Mouse (Mus musculus) adrenal gland (tissue): ENCODE data around the gene Dagla.

Experiments used
- intact Hi-C: fragments of 180-260 bp; cut with DNase I; formaldehyde crosslinking; loops from one replicate; pipeline ENCODE4 v1.15.1; 2025

Gene Dagla

DNA sequence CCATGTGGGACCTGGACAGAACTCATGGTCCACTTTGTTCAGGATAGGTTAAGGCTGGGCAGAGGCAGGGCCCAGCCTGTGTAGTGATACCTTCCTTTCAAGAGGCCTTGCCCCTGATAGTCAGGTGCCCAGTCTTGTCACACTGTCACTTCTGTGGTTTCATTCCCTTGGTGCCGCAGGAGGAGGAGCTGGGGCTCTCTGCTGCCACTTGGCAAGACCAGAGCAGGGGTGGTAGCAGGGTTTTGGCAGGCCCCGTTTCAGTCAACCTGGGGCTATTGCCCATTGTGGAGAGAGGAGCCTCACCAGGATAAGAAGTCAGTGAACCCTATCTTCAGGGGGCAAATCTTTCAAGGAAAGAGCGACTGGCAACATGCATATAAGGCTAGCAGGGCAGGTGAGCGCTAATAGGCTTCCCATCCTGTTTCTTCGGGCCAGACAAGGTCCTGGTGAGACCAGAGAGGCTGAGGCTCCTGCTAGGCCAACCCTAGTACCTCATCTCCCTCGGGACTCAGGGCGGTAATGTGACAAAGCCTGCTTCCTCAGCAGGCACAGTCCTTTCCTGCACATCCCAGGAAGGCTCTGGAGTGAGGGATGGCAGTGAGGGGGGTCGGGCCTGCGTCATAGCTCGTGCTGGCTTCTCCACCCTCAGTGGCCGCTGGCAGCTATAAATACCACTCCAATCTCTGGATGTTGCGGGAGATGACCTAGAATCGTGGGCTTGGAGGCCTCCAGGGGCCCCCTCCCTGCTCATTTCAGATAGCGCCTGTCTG is 23.7 kb downstream of the Dagla start:
- intact Hi-C loops = no loop called here

DNA sequence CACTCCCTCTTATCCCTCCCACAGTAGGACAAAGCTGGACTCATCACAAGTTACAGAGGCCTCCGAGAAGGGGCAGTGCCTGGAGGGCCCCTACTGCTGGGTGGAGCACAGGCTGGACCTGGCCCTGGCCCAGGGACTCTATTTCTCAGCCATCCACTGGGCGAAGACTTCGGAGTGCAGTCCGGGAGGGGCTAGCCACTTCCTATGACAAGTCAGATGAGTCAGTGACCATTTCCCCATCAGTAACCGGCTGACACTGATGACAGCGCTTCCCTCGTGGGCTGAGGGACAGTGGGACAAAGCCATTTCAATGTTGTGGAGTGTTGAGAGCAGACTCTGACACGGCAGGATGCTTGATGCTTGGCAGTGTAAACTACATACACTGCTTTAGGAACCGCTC is 25.0 kb downstream of the Dagla start:
- intact Hi-C loops = no loop called here

DNA sequence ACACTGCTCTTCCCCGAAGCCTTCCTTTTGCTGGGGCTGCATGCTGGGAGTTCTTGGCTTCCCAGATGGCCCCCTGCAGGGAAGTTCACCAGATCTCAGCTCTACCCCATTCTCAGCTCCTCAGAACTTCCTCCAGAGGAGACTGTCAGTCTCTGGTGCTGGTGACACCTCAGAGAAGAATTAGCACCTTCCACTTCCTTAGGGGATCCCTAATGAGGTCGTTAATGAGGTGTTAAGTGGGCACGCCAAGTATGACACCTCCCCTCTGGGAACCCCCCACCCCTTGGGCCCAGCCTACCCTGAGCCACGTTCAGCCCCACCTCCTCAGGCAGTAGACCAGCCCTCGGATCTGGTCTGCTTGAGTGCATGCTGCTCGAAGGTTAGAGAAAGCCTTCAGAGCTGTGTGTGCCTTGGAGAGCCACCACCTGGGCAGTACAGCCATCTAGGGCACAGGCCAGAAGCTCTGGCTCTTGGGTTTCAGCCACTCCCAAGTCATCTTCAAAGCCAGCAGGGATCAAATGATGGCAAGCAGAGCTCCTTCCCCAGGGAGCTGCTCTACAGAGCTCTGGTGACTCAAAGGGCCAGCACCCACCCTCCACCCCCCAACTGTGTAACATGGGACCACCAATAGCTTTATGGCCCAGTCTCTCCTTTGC is 25.9 kb downstream of the Dagla start:
- intact Hi-C loops = no loop called here

DNA sequence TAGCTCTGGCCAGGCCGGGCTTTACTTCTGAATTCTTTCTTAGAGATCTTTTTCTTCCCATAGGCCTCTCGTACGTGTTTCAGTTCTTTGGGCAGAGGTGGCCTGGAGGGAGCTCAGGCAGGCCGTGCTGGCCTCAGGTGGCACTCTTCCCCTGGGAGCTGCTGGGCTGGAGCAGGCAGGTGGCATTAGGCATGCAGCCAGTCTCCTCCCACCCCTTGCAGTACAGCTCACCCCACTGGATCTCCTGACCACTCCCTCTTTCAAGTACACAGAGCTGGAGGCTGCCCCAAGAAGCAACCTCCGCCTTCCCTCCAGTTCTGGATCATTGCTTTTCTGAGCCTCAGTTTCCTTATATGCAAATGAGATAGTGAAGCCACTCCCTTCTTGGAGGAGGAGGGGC is 26.9 kb downstream of the Dagla start:
- intact Hi-C loops = no loop called here

DNA sequence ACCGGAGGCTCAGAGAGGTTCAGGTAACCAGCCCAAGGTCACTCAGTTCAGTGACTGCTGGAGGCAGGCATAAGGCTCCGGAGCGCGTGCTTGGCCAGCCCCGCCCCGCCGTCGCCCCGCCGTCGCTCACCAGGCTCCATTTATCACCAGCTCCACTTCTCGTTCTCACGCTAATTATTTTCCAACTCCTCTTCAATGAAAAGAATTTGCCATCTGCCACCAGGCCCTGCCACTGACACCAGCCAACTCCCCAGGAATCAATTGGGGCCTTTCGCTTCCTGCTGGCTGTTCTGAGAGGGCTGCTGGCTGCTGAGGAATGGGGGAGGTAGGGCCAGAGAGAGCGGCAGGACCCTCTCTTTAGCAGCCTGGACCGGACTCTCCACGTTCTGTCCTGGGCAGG is 27.3 kb downstream of the Dagla start:
- intact Hi-C loops = no loop called here

DNA sequence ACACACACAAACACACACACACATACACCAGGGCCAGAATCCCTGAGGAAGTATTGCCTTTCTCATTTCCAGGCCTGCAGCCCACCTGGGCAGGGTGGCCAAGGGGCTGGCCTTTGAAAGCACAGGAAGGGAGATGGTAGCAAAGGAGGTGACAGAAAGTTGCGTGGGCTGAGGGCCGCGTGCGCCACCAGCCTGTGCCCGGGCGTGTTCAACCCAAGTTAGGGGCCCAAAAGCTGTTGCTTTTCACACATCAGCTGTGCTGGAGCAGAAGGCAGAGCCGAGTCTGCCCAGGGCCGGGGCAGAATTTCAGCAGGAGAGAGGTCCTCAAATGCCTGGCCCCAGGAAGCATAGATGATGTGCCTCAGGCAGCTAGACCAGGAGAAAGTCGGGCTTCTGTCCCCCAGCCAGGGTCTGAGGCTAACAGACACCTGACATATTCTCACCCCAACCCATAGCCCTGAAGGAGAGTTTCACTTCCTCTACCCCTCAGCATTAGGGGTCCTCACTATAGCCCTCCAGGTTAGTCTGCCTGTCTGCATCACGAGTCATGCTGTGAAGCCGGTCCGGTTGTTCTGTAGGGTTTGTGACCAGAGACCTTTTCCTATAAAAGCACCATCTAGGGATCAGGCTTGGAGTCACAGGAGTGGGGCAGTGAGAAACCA is 28.1 kb downstream of the Dagla start:
- intact Hi-C loops = no loop called here

DNA sequence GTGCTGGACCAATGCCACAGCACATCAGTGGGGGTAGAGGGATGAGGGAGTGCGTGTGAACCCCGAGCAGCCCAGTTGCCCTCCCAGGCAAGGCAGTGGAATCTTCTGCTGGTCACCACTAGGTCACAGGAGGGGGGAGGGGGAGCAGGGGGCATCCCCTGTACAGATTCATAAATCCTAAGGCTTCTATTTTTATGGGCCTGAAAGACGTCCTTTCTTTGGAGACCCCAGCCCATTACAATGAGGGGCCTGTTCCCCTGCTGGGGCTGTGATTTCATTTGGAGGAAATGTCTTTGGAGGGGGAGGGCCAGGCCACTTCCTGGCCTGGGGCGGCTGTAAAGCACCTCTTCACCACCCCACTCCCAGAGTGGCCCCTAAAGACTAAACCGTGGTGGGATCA is 30.6 kb downstream of the Dagla start:
- intact Hi-C loops = no loop called here

DNA sequence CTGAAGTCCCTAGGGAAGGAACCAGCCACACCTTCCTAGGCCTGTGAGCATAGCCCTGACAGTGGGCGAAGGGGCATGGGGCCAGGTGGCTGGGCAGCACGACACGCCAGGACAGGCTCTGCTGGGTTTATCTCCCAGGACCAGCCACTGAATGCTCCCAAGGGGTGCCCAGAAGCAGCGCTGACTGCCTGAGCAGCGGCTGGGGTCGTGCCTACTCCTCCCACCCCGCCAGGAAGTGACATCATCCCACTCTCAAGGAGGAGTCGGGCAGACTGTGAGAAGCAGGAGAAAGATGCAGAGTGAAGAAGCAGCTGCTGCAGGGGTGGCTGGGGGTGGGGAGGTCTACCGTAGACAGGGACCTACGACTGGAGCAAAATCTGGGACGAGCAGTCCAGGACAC is 31.9 kb downstream of the Dagla start:
- intact Hi-C loops = no loop called here

DNA sequence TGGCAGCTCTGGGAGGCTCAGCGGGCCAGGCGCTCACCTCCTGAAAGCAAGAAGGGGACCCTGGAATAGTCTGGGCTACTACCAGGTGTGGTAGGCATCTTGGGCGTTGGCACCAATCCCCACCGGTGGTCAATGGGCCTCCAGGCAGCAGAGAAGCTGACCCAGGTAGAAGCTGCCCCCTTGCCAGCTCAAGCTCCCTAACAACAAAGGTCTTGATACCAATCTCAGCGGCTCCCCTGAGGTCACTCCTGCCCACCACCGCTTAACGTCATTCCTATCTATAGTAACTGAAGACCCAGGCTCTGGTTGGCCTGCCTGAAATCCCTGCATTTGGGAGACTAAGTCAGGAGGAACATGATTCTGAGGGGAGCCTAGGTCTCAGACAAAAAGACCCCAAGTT is 33.1 kb downstream of the Dagla start:
- intact Hi-C loops = no loop called here

DNA sequence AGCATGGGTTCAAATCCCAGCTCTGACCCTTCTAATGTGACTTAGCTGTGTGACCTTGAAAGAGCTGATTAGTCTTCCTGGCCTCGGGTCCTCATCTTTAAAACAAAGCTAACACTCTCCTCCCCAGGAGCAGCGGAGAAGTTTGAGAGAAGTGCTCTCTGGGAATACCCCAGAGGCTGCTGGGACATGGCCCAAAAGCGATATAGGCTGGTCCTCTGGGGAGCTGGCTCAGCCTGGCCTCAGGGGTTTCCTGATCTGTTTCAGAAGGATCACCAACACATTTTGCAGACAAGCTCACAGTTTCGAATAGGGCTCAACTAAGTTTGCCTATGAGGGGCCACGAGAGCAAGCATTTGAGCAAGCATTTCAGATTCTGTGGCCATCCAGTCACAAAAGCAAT is 34.3 kb downstream of the Dagla start:
- intact Hi-C loops = no loop called here

DNA sequence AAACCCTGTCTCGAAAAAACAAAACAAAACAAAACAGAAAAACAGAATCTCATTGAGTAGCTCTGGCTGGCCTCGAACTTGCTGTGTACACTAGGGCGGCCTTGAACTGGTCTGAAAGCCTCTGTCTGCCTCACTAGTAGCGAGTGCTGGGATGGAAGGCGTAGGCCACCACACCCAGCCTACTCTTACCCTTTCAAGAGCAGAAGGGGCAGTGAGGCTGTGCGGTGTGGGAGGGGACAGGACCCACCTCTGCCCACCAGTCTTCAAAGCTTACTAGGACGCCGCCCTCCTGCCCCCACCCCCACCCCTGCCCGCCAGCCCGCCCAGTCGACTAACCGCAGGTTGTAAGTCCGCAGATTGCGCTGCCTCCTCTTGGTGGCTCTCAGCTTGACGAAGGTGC is 35.8 kb downstream of the Dagla start:
- intact Hi-C loops = no loop called here

DNA sequence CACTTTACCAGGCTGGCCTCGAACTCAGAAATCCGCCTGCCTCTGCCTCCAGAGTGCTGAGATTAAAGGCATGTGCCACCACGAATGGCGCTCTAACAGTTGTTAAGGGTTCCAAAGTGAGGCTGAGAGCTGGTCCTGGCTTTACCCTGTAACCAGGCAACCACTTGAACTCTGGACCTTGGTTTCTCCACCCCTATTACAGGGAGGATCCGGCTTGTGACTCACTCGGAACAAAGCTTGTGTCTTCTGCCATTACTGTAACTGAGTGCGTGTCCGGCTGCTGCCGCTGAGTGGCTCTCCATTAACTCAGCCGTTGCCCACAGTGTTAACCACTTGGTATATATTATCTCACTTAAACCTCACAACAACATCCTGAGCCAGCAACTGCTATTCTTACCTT is 36.7 kb downstream of the Dagla start:
- intact Hi-C loops = loop anchor here (2.0 kb wide), 1 partner anchor 37 kb away; the partner anchor contains the start of gene Dagla

DNA sequence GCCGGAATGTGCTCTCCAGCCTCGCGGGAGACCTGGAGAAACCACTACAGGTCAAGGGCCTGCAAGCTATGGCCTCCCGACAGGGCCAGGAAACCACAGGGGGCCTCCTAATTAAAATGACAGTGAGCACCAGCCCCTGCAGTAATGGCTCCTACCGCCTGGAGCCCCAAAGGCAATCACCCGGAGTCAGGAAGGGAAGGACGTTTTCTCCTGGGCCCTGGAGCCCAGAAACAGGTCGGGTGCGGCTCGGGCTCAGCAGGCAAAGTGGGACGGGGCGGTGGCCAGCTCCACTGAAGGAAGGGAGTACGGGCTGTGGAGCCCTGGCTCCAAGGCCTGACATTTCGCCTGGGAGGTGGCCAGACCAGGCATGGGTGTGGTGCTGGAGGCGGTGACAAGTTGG is 37.6 kb downstream of the Dagla start:
- intact Hi-C loops = loop anchor here (2.0 kb wide), 1 partner anchor 38 kb away; the partner anchor contains the start of gene Dagla

DNA sequence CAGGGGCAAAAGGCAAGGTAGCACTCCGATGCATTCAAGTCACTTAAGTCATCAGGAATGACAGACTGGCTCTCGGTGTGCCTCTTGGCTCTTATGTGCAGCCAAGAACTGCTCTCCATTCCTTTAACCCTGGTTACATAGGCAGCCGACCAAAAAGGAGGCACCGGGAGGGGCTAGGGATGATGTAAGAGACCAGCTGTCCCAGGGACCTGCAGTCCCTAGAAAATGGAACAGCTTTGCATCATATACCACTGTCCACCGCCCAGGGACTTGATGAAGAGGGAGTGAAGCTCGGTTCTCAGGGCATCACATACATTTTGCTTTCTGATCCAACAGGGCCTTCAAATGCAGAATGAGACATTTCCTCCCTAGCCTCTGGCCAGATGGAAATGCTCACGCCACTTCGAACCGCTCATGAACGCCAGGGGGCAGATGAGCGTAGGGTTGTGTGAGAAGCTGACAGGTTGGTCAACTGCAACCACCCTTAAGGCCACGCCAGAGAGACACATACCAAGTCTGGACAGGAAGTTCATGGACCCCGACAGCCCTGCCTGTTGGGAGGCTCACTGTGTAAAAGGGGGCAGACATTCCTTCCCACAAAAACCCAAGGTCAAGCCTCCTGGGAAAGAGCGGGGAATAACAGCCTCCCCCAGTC is 38.4 kb downstream of the Dagla start:
- intact Hi-C loops = loop anchor here (2.0 kb wide), 1 partner anchor 38 kb away; the partner anchor contains the start of gene Dagla

DNA sequence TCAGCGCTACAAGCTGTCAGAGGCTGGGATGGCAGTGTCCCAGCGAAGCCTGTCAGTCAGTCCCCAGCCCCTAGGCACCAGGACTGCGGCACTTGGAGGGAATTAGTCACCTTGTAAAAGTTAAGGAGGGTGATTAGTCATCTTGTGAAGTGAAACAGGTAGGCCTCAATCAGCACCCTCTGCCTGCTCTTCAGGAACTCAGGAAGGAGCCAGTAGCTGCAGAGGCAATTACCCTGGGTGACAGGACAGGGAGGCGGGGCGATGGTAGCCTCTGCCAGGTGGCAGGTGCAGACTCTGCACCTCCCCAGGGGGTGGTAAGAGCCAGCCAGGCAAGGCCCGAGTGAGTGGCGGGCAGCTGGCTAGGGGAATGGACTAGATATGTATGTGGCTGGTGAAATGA is 43.3 kb downstream of the Dagla start:
- intact Hi-C loops = no loop called here

DNA sequence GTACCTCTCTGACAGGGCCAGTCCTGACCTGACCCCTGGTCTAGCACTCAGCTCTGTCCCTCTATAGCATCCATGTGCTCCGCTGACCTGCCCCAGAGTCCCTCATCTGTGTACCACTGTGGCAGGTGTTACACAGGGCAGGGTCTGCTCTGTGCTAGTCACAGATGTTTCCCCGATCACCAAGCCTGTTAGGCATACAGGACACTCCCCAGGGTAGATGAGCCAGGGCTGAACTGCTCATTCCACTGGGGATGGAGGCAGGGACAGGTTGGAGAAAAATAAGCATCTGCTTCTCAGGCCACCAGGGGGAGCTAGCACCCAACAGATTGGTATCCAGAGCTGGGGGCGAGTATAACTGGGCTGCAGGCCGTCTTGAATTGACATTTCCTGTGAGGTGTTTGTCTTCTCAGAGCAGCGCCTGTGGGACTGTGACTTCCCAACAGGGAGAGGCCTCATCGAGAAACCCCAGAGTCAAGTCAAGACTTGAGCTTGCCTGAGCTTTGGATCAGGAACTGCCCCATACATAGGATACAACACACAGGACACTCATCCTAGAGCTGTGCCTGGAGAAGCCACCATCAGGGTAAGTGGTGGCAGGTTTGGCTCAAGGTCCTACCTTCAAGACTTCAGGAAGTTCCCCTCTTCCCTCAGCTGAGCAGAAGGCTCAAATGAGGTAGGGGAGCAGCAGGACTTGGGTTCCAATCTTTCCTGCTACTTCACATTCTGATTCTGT is 46.2 kb downstream of the Dagla start:
- intact Hi-C loops = loop anchor here (10.0 kb wide), 1 partner anchor 186 kb away; no protein-coding TSS in a partner anchor

DNA sequence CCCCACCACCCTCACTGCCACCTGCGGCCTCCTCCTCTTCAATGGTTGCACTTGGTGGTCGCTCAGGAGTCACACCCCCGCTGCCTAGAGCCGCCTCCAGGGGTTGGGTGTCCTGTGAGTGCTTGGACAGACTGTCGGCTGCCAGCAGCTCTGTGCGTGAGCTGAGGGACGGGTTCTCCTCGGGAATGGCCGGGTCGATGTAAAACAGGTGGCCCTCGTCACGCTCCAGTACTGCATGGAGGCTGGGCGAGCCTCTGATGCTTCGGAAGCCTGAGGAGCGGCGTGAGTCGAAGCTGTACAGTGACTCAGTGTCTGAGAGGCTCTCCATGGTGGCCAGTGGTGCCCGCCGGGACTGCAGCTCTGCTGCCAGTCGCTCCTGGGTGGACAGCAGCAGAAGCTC is 56.5 kb downstream of the Dagla start:
- intact Hi-C loops = no loop called here

DNA sequence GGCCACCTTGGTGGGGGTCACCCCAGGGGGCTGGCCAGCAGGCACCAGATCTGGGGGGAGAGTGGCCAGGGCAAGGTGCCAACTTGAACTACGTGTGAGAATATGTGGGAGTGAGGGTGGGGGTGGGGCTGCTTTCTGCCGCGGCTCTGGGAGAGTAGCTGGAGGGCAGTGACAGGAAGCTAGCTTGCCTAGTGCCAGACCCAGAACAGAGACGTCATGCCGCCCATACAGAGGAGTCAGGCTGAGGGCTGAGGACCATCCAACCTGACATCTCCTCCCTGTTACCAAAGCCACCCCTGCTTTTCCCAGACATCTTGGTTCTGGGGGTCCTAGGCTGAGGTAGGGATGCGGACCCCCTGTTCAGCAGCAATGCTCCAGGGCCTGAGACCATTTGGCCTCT is 57.5 kb downstream of the Dagla start:
- intact Hi-C loops = no loop called here

DNA sequence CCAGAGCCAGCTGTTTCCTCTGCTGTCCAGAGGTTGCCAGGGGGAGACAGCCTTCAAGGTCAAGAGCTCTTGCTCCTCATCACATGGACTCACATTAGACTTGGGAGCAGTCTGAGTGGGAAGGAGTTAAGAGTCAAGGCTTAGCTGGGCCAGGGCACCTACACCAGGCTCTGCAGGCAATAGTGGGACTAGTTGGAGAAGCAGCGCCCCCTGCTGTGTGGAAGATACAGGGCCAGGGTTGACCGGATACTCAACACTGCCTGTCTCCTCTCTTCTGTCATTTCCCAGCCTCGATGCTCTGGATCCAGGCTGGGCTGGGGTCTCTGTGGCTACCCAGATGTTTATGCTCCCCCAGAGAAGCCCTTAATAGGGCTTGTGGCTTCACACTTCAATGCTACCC is 60.5 kb downstream of the Dagla start:
- intact Hi-C loops = no loop called here

DNA sequence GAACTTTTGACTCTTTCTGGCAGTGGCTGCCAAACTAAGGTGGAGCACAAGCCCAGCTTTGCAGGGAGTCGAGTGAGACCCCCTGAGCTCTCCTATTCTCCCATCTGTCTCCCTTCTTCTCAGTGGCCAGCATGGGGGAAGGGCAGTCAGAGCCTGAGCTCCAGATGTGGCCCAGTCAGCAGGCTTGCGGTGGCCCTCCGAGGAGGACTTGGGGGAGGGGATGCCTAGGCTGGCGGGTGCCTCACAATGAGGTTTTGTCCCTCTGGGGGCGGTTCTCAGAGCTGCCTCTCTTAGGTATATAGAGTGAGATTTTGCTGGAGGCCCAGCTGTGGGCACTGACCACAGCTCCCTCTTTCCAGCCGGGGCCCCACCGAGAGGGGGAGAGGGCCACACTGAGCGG is 61.8 kb downstream of the Dagla start:
- intact Hi-C loops = no loop called here

DNA sequence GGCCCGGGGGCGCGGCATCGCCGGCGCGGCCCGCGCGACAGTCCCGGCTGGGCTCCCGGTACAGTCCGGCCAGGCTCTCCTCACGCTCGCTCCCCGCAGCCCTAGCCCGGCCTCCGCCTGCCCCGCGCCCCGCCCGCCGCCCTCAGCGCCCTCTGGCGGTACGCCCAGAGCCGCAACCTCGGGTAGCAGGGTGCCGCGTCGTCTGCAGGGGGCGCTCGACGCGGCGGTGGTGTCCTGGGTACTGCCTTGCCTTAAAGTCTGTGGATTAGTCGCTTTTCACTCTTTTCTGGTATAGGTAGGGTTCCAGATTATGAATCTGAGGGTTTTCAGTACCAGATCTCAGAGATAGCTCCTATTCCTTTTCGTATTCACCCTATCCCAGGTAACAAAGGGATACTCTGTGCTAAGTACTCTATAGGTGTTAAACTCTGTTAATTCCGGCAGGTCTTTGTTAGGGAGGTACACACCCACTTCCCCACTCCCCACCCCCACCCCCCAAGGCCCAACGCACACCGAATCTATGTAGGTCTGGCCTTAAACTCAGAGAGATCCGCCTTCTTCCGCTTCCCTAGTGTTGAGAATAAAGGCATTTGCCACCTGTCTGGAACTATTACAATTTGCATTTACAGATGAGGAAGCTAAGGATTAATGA is 63.9 kb downstream of the Dagla start, which contains the start of gene Myrf:
Myrf (minus strand) TSS at position 95 of the 652 bp plus-strand sequence.
- intact Hi-C loops = no loop called here
